Mouse (Mus musculus) E14TG2a.4 (cell line): ENCODE measurements around the gene 5430419D17Rik.

Experiments
- CTCF ChIP-seq: conservative IDR thresholded peaks from 2 replicates; pipeline ENCODE4 v1.5.1; 2014; ENCODE audit warnings: low read length
- NANOG ChIP-seq: IDR thresholded peaks from 2 replicates; pipeline ENCODE4 v1.6.1; 2014; ENCODE audit warnings: borderline replicate concordance, low read length, mixed read lengths
- POU5F1 ChIP-seq: IDR thresholded peaks from 2 replicates; pipeline ENCODE4 v1.6.1; 2014; ENCODE audit warnings: low read length, borderline replicate concordance

GRCm38 (mm10) chr7:131153044-131153443 lies 21.2 kb upstream of the 5430419D17Rik start:
- TF ChIP-seq CTCF (no peak), POU5F1 (no peak), NANOG (no peak)
